Mouse (Mus musculus) adrenal gland, adult (tissue): ENCODE measurements at regions not wholly inside any gene's neighbourhood (a gene's known extent, or its start where the extent isn't known, plus 50 kb on each side); places are given as distances from the start of the nearest gene placed in this dataset.

Experiments used
- DNase-seq, 2 experiments: peaks; one replicate each; pipeline ENCODE4 v3.0.0; 2022 to 2023; ENCODE audit warnings: low spot score in 1 of 2; ENCODE audit not compliant: inconsistent age in 2 of 2

DNA sequence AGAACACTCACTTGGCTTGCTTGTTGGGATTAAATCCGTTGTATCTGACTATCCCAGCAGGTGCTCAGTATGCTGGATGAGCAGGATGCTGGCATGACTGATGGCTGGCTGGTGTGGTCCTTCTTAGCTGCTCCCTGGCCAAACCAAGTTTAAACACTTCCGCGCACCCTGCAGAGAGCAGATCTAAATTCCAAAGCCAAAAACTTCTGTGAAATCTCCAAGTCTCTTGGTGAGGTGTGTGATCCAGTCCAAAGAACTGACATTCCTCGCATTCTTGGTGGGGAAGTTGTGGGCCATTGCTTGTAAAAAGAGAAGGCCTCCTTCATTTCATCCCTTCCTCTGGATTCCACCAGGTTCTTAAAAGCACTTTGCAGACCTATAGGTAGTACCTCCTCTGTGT lies 1200.9 kb upstream of the A1bg start:
- DNase-seq = no peak

DNA sequence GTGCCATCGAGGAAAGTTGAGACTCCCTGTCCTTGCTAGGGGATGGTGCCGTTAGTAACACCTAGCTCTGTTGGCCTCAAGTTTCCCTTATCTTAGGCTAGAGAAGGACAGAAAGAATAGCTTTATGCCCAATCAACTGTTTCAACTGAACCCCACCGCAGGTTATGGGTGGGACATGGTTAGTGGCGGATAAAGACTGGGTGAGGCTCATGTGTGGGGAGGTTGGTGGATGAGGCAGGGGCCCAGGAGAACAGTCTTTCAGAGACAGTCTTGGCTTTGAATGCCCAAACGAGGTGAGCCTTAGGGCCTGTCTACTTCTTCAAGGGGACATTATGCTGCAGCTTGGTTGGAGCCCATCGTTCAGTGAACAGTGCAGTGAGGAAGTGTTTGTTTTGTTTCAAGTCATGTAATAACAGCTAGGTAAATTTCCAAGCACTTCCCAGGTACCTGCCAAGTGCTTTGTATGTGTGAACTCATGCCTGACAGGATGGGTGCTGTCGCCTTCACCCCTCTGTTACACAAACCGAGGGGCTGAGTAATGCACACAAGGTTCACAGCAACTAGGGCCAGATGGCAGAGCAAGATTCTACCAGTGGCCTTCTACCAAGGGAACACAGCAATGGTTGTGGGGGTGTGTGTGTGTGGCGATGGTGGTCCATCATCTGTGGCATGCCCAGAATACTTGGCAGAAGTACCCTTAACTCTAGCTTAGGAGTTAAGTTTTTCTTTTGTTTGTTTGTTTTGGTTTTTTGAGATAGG lies 1199.6 kb upstream of the A1bg start:
- no peak for DNase-seq

DNA sequence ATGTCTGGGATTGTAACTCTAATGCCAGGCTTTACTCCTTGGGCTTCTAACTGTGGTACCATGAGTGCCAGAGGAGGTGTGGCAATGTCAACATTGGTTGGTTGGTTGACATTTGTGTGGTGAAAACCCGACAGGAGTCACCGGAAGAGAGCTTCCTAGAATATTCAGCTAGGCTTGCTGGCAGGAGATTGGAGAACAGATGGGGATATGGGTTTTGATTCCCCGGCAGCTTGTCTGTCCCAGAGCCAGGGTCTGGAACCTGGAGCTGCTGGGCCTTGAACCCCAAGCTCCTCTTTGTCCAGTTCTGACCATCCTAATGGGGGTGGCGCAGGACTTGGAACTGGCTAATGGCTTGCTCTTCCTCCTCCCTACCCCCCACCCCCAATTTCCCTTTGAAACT lies 1198.9 kb upstream of the A1bg start:
- DNase-seq = no peak

DNA sequence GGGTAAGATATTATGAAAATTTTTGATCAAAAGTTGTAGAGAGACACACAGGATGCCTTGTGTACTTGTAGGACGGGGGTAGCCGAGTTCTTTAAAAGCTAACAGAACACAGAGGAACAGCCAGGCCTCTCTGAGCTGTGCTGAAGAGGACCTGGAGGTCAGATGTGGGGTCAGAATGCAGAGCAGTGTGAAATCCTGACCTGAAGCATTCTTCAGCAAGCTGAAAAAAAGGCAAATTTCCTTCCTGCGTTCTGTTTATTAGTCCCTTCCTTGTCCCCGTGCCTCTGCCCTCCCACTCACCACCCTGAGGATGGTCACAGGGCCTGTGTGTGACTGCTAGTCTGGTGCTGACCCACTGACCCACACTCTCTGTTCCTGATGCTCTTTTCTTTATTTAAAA lies 1197.9 kb upstream of the A1bg start:
- DNase-seq = no peak

DNA sequence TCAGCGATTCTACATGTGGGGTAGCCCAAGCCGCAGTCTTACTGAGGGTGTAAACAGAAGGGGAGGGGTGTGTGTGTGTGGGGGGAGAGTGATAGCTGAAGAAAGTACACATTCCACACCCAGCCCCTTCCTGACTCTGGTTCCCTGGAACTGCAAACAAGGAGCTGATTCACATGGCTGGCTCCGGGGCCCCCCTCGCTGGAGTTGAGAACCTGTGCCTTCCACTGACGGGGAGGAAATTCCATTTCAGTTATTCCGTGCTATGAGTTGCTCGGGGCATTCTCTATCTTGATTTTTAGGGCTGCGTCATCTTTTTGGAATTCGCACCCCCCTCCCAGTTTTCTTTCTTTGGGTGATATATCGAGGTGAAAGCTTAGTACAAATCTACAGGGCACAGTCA lies 1196.2 kb upstream of the A1bg start:
- DNase-seq = no peak

DNA sequence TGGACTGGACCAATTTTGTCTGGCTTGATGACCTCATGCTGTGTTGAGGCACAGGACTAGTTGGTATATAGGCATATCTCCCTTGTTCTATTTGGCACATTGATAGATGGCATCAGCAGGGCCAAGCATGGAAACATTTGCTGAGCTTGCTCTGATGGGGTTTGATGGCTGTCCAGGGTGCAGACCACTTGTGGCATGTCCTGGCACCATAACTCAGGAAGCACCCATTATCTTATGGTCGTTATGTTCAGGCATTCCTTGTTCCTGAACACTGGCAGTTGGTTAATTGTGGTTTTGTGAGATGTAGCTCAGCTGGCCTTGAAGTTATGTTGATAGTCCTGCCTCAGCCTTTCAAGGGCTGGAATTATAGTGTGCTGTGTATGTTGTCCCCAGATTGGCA lies 1193.4 kb upstream of the A1bg start:
- no peak for DNase-seq

DNA sequence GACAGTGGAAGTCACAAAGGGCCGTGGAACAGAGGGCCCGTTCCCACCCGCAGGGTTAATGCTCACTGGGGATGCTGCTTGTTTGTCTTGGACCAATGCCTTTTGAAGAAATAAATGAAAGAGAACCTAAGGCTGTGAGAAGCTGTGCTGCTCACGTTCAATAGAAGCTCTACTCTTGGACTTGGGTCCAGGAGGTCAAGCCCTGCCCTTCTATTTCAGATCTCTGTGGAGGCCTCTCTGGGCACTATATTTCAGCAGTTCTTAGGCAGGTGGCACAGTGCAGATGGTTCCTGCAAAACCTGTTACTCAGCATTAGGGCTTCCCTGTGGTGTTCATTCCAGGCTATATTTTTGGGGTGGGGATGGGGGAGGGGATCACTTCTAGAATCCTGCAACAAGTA lies 1192.0 kb upstream of the A1bg start:
- no peak for DNase-seq

DNA sequence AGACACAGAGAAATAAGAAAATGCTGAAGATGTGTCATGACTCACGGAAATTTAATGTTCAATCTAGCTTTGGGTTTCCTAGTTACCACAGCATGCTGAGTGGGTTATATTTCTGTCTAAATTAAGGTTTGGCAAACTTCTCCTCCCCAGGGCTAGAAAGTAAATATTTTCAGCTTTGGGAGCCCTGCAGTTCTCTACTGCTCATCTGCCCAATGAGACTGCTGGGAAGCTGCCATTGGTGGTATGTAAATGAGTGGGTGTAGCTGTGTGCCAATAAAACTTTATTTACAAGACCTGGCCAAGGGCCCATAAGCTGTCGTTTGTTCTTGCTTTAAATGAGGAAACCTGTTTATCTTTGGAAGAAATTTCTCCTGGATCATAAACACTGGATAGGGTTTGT lies 1189.3 kb upstream of the A1bg start:
- no peak for DNase-seq

DNA sequence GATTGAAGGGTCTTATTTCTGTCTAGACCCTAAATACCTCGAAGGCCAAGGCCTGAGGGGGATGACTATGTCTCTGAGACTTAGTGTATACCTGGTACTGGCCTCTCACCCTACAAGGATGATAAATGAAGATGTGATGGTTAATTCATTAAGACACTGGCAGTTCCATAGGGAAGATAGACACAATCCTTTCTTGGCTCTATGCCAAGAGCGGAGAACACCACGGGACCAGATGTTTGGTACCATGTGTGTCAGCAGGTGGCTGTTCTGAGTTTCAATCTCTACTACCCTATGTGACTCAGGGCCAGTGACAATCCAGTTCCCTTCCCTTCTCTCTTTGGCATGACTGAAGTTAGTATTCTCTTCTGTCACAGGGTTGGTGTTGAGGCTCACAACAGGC lies 1185.2 kb upstream of the A1bg start:
- DNase-seq = no peak

DNA sequence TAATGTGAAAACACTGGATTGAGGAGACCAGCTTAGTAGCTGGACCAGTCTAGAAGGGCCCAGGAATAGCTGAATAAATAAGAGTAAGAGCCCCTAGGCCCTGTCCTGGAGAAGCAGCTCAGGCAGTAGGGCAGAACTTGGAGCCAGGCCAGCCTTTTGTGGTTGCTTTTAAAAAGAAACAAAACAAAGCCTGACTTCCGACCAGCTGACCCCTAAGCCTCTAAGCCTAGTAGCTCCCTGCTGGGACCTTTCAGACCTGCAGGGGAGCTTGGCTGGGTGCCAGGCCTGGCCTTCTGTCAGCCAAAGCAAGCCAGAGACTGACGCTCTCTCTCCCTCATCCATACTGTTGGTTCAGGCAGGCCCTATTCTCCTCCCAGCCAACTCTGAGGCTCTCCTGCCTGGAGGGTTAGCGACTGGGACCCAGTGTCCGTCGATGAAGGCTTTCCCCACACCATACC lies 1183.7 kb upstream of the A1bg start:
- peak; percentile 86 to 94 for DNase-seq

DNA sequence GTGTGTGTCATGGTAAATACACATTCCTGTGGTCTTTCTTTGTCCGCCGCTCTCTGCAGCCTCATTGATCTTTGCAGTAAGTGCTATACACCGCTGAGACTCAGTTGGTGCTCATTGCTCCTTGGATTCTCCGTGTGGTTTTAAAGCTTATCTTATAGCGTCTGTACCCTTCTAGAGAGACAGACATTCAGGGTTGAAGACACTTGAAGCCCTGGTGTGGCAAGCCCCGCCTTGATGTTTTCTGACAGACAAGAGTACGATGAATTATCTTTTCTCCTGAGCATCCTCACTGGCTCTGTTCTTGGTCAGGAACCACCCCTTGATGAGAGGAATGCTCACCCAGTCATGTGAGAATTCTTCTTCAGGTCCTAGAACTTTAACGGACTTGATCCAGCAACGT lies 1182.7 kb upstream of the A1bg start:
- DNase-seq = no peak

DNA sequence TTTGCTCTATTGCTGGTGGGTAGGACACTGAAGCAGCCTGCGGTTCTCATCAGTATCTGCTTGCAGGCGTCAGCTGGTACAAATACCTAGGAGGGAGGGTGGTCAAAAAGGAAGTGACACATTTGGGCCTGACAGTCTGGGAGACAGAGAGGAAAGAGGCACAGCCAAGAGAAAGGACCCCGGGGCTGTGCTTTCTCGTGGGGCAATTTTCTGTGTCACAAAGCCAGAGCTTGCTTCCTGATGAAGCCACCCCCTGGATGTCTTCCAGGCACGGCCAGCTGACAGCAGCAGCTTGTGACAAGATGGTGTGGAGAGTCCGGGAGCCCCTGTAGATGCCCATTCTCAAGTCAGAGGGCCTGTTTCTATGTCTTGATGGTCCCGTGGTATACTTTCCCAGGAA lies 1181.8 kb upstream of the A1bg start:
- DNase-seq = peak; percentile 53 to 69

DNA sequence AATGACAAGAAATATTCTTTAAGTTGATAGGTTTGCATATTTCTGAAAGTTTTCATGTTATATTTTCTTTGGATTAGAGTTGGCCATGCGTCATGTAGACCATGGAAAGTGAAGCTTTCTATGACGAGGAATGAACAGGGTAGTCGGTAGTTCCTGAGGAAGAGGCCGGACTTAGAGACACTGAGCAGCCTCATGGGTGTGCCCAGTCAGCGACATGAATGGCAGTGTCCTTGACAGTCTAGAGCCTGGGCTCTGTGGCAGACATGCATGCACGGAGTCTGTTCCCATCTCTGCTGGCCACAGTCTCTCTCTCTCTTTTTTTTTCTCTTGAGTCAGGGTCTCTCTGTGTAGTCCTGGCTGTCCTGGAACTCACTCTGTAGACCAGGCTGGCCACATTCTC lies 1176.9 kb upstream of the A1bg start:
- no peak for DNase-seq

DNA sequence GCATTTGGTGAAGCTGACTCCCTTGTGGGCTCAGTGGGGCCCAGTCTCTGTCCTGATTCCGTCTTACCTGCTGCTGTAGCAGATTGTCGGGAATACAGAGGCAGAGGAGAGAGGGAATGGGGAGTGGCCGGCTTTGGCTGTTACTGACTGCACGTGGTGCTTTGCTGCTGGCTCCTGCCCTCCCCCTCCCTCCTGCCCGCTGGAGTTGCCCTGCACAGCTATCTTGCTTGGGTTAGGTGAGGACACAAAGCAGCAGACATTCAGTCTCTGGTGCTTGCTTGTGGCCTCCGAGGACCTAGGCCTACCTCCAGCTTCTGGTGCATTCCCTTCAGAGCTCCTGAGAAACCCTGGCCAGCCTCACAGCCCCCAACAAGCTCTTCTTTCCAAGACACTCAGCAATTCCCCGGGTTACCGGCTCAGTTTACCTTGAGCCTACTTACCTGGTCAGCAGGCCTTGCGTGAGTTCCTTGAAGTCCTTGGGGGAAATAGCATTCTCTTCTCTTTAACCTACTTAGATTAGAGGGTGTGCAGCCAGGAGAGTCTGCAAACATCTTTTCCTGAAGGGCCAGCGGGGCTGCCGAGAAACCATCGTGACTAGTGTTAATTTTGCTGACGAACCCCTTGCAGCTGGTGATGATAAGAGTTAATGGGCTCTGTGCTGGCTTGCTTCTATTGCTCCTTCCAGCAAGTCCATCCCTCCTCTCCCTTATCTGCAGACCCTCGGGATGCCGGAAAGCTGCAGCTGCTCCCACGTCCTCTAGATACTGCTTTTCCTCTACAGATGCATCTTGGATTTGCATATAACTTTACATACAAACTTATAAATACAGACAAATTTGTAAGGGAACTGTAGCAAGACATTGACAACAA lies 1176.2 kb upstream of the A1bg start:
- peak; percentile 32 to 67 for DNase-seq

DNA sequence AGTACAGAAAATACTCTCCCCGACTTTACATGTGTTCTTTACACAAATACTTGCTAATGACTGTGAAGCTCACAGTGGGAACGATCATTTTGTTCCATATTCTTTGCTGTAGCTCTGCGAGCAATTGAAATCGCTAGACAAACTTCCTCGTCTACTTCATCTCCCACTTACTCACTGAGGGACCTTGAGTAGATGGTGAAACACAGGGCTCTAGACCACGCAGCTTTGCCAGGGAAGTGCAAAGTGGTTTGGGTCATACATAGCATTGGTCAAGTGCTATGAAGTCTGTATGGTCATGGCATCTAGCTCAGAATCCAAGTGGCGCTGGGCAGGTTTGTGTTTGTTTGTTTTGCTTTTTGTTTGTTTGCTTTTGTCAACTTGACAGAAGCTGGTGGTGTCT lies 1174.0 kb upstream of the A1bg start:
- no peak for DNase-seq

DNA sequence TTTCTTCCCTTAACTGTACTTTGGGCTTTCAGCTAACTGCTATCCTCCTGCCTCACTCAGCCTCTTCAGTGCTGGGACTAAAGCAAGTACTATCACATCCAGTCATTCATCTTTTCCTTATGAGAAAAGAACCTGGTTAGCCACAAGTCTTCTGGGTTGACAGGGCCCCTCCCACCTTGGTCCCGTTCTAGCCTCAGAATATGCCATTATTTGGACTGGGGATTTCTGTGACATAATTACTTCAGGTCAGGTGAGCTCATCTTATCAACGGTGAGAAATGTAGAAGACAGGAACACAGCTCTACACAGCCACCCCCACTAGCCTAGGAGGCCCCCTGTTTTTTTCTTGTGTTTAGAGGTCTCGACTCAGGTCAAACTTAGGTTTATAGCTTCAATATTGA lies 1172.4 kb upstream of the A1bg start:
- DNase-seq = no peak

DNA sequence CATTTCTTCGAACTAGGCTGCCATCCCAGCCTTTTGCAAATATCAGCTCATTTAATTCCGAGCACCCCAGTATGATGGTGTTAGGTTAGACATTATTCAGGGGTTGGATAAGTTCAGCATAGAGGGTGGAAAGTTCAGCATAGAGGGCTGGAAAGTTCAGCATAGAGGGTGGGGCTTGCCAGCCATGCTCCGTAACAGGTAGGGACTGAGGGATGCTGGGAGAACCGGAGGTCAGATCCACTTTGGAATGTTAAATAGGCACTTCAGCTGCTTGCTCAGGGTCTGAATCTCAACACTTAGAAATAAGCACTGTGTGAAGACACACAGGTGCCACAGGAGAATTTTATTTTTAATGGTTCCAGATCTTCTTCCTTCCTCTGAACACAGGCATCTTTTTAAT lies 1170.9 kb upstream of the A1bg start:
- DNase-seq = no peak

DNA sequence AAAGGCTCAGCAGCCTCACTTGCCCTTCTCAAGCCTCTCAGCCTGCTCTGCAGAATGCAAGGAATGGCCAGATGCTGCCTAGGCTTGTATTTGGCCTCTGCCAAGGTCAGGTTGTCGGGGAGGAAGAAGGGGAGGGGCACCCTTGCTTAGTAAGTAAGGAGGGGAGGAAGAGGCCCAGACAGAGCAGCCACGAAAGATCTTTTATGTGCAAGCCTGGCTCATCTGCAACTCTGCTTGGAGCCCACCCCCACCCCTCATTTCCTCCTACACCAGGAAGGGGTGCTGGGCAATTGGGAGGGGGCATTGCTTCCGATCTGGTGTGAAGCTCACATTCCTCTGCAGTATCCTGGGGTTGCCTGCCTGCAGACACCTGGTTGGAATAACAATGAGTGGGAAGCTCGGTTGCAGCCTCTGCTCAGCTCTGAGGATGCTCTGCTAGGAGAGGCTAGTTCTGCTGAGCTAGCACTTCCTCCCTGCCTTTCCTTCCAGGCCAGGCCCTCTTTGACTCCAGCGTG lies 1169.9 kb upstream of the A1bg start:
- DNase-seq = peak; percentile 60 to 79

DNA sequence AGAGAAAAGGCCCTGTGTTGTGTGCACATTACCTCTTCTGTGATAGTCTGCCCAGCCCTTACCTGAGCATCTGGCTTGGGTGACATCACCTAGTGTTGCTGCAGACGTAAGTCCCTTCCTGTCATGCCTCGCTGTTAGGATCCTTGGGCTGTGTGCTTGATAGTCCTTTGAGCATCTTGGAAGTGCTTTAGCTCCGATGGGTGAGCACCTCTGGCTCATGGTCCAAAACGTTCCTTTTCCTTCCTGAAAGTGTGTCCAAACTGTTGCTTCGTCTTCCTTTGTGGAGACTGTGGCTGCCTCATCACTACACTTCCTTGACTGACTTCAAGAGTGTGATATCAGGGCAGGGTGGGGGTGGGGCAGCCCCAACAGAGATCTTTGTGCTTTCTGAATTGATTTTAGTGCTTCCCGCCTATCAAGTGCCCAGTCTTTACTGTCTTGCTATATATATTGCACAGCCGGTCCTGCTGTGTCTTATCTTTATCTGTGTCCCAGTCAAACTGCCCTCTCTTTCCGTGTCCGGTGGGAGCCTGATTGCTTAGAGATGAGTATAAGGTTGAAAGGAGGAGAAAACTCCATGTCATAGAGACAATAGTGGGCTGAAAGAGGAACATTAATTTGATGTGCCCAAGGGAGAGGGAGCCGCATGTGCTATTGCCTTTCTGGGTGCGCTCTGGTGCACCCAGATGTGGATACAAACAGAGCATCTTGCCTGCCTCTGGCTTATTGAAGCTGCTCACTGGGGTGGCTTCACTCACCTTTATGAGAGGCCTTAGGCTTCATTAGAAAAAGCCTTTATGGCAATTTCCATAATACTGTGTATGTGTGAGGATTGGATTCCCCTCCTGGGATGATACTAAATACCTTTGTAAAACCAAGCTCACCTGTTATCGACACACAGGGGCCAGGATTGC lies 1169.2 kb upstream of the A1bg start:
- no peak for DNase-seq

DNA sequence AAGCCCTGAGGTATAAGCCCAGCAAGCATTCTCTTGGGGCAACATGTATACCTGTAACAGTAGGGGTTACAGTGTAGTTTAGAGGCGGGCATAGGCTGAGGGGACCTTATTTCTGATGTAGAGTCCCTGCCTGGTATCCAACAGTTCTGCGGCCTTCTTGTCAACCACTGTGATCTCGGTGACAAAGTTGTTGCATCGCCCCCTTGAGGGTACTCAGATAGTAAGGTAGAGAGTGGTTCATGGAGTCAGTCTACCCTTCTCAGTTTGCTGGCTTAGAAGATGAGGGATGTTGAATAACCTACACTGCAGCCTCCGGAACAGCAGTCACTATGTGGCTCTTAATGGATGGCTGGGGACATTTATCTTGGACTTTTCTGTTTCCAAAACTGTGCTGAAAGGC lies 1168.3 kb upstream of the A1bg start:
- DNase-seq = no peak

DNA sequence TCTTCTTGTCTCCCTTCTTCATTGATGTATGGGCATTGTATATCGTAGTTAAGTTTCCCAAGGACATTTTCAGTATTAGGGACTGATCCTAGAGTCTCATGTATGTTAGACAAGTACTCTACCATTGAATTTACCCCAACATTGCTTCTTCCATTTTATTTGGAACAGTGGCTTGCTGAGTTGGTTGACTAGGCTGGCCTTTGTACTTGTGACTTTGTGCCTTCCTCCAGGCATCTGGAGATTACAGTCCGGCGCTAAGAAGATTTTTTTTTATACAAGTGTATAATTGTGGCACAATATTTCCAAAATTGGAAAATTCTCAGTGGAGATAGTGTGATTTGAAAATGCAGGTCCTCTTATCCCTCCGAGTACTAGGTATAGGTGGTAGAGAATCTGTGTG lies 1165.5 kb upstream of the A1bg start:
- no peak for DNase-seq
